Mouse (Mus musculus): ENCODE measurements around the gene Prickle1.

Gene Prickle1

GRCm38 (mm10) chr15:93594296-93594887, 1.3 kb downstream of the Prickle1 start:
- DNase-seq (ENCODE audit: low spot score): no peak

GRCm38 (mm10) chr15:93592596-93592995, 3.1 kb downstream of the Prickle1 start:
- DNase-seq (ENCODE audit: low spot score): no peak

- DNase-seq (ENCODE audit: low spot score): no peak
Measured at GRCm38 (mm10) chr15:93591831-93592321, 3.8 kb downstream of the Prickle1 start.

GRCm38 (mm10) chr15:93591371-93591770, 4.3 kb downstream of the Prickle1 start:
- DNase-seq (ENCODE audit: low spot score): no peak

- no peak for DNase-seq (ENCODE audit: low spot score)
Measured at GRCm38 (mm10) chr15:93588401-93588800, 7.3 kb downstream of the Prickle1 start.

- DNase-seq (ENCODE audit: low spot score): no peak
Measured at GRCm38 (mm10) chr15:93587660-93588059, 8.0 kb downstream of the Prickle1 start.

GRCm38 (mm10) chr15:93583051-93583450, 12.6 kb downstream of the Prickle1 start:
- DNase-seq (ENCODE audit: low spot score): no peak

GRCm38 (mm10) chr15:93581736-93582135, 14.0 kb downstream of the Prickle1 start:
- DNase-seq (ENCODE audit: low spot score): no peak

- DNase-seq (ENCODE audit: low spot score): no peak
Measured at GRCm38 (mm10) chr15:93579899-93580298, 15.8 kb downstream of the Prickle1 start.

- DNase-seq (ENCODE audit: low spot score): no peak
Measured at GRCm38 (mm10) chr15:93579100-93579499, 16.6 kb downstream of the Prickle1 start.

GRCm38 (mm10) chr15:93576361-93576760, 19.3 kb downstream of the Prickle1 start:
- DNase-seq (ENCODE audit: low spot score): no peak

- peak; percentile 84 for DNase-seq (ENCODE audit: low spot score)
Measured at GRCm38 (mm10) chr15:93575884-93576283, 19.8 kb downstream of the Prickle1 start.

- no peak for DNase-seq (ENCODE audit: low spot score)
Measured at GRCm38 (mm10) chr15:93572889-93573288, 22.8 kb downstream of the Prickle1 start.

- no peak for DNase-seq (ENCODE audit: low spot score)
Measured at GRCm38 (mm10) chr15:93570881-93571495, 24.7 kb downstream of the Prickle1 start.

- no peak for DNase-seq (ENCODE audit: low spot score)
Measured at GRCm38 (mm10) chr15:93568911-93569310, 26.8 kb downstream of the Prickle1 start.

- no peak for DNase-seq (ENCODE audit: low spot score)
Measured at GRCm38 (mm10) chr15:93567546-93568307, 28.0 kb downstream of the Prickle1 start.

- no peak for DNase-seq (ENCODE audit: low spot score)
Measured at GRCm38 (mm10) chr15:93563491-93563890, 32.2 kb downstream of the Prickle1 start.

- DNase-seq (ENCODE audit: low spot score): no peak
Measured at GRCm38 (mm10) chr15:93561540-93561939, 34.2 kb downstream of the Prickle1 start.

GRCm38 (mm10) chr15:93558421-93558820, 37.3 kb downstream of the Prickle1 start:
- DNase-seq (ENCODE audit: low spot score): no peak

GRCm38 (mm10) chr15:93555719-93556118, 40.0 kb downstream of the Prickle1 start:
- DNase-seq (ENCODE audit: low spot score): no peak

GRCm38 (mm10) chr15:93554203-93554851, 41.4 kb downstream of the Prickle1 start:
- no peak for DNase-seq (ENCODE audit: low spot score)

- DNase-seq (ENCODE audit: low spot score): no peak
Measured at GRCm38 (mm10) chr15:93552169-93552568, 43.5 kb downstream of the Prickle1 start.

Data from layer of hippocampus, adult 9-10 months (tissue).